Mouse (Mus musculus) left cerebral cortex, postnatal 36 days (tissue): ENCODE data around the gene Ahdc1. TPM values are rescaled to one million over a fixed set of nuclear protein-coding genes. Genes with fewer than 3 reads are reported as not detected.

Source experiments
- DNase-seq, 2 experiments: peaks; one replicate each; pipeline ENCODE4 v3.0.0; 2021 to 2022; ENCODE audit warnings: low spot score in 2 of 2, mixed read lengths in 1 of 2
- intact Hi-C: fragments of 180-260 bp; cut with DNase I; formaldehyde crosslinking; loops from one replicate; pipeline ENCODE4 v1.15.1; 2025
- total RNA-seq, 2 experiments: library from RNA; stranded (reverse); gene quantifications; 2 replicates each; pipeline ENCODE4 v1.2.3; 2021

The Ahdc1 gene
- total RNA-seq, 2 experiments from 2014 or later, result 91.3 to 110 TPM

GRCm38 (mm10) chr4:133047353-133048105 is 36.5 kb downstream of the Ahdc1 start:
- DNase-seq, result no peak
- intact Hi-C loops, result no loop called here

DNA sequence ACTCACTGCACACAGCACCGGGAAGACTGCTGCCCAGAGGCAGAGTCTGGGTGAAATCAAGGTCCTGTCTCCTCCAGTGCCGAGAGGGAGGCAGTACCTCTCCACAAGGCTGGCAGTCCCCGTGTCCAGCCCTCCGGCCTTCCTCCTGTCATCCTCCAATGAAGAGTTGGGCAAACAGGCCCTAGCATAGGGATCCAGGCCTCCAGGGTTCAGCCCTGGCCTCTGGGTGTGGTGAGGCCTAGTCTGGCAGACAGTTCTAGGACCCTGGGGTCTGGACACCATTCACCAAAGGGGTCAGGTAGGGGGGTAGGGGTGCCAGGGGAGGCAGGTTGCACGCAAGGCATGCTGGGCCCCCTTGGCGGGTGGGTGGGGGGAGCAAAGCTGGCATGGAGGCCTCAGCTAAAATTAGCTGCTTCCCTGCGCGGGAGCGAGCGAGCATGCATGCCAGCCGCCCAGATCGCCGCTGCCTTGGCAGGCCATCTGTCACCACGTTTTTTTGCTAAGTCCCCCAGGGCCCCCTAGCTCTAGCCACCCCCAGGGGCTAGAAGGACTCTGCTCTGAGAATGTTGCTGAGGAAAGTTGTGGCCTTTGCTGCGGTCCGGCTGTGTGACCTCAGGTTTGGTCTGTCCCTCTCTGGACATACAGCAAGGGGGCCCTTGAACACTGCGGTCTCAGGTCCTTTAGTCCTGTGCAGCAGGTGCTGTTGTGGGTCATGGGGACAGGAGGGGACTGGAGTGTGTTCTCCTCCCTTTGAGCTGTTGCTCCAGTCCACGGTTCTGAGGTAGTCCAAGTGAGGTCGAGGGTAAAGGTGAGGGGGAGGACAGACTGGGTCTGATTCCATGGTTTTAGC is 38.2 kb downstream of the Ahdc1 start:
- DNase-seq, result no peak
- intact Hi-C loops, result no loop called here

GRCm38 (mm10) chr4:133050196-133050836 is 39.3 kb downstream of the Ahdc1 start:
- intact Hi-C loops, result no loop called here
- no peak for DNase-seq

- intact Hi-C loops, result no loop called here
- DNase-seq, result no peak
Observed at GRCm38 (mm10) chr4:133050837-133051549, 39.9 kb downstream of the Ahdc1 start.

- no peak for DNase-seq
- intact Hi-C loops, result no loop called here
Observed at GRCm38 (mm10) chr4:133051550-133051865, 40.4 kb downstream of the Ahdc1 start.

DNA sequence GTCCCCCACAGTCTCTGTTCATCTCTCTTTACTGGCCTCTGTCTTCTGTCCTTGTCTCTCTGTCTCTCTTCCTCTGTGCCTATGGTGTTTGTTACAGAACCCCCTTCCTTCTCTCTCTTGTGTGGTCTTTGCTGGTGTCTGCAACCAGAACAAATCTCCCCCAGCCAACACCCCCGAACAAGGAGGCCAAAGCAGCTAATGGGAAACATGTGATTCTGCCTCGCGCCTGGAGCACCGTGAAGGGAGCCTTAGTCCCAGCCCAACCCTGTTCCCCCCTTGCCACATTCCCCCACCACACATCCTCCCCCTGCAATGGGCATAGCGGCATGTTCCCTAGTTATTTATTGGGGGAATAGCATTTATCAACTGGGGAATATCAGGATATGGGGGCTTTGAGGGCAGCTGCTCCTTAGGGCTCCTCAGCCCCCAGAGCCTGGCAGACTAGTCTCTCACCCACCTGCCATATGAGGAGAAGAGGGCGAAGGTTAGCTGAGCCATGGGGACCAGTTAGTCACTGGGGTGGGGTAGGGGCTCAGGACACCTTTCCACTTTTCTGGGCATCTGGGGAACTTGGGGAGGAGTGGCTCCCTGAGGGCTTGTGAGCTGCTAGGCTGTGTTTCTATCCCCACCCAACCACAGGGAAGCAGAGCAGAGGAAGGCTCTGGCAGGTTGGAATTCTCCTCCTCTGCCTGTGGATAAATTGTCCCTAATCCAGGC is 41.1 kb downstream of the Ahdc1 start:
- intact Hi-C loops, result no loop called here
- no peak for DNase-seq

- intact Hi-C loops, result no loop called here
- DNase-seq, result no peak
Observed at GRCm38 (mm10) chr4:133052995-133053572, 42.0 kb downstream of the Ahdc1 start.

DNA sequence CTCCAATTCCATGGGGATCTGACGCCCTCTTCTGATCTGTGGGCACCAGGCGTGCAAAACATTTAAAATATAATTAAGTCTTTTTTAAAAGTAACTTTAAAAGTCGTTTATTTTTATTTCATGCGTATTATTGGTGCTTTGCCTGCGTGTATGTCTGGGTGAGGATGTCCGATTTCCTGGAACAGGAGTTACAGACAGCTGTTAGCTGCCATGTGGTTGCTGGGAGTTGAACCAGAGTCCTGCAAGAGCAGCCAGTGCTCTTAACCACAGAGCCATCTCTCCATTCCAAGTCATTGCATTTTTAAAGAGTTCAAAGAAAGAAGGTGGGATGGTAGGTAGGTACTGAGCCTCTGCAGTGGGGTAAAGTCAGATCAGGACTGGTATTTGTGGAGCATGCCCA is 43.5 kb downstream of the Ahdc1 start:
- DNase-seq, result no peak
- intact Hi-C loops, result no loop called here

DNA sequence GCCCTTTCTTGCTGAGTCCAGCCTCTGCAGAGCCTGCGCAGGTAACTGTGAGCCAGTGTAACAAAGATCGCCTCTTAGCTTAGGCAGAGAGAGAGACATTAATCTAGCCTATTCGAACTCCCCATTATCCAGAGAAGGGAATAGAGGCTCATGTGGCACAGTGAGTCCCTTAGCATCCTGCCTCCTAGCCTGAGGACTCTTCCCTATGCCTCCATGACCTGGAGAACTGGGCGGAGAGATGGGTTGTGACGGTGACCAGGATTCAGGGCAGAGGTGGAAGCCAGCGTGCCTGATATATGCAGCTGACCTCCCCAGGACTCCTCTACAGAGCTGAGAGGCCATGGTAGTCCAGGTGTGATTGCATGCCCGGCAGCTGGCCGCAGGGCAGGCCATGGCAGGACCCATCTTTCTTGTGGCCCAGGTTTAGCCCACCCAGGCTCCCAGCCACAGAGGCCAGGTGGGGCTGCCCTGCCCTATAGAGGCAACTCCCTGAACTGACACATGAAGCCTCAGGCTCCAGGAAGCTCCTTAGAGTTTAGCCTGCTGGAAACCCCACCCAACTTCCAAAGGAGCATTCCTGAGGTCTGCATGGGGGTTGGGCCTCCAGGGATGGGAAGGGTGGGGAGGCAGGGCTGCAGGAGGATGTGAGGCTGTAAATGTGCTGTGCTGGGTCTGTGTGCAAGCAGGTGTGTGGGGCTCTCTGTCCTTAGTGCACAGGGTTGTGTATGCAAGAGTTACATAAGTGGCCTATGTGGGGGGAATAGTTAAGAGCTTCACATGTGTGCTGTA is 44.3 kb downstream of the Ahdc1 start:
- intact Hi-C loops, result no loop called here
- no peak for DNase-seq

DNA sequence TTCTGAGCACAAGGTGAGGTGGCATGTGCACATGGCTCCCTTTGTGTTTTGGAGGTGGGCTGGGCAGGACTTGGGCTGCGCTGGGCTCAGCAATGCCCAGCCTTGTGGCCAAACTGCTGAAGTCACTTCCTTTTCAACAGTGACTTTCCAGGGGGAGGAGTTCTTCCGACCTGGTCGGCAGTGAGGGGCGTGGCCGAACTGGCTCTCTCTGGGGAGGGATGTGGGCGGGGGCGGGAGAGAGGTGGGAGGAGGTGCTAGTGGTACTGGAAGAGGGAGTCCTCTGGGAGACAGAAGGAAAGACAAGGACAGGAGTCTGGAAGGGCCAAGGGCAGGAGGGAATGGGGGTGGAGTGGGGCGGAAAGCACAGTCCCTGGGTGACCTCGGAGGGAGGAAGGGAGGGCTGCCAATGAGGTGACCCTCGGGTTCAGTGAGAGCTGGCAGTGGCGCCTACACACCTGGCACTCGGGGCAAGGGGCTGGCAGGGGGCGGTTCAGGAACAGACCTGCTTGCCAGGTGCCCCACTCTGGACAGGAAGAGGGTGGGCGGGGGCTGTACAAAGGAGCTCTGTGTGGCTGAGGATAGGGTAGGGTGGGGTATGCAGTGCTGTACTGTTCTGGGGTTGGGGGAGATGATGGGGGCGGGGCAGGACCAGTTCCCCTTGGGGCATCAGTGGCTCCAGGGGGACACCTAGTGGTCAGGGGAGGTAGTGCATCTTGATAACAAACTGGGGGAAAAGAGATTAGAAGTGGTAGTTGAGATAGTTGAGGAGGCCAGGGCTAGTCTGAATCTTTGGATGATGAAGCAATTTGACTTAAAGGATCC is 45.2 kb downstream of the Ahdc1 start:
- intact Hi-C loops, result loop anchor here (2.0 kb wide), 1 partner anchor 43 kb away; no protein-coding TSS in a partner anchor
- DNase-seq, result peak in 1 of 2 experiments; percentile 70

- intact Hi-C loops, result loop anchor here (2.0 kb wide), 1 partner anchor 45 kb away; no protein-coding TSS in a partner anchor
- DNase-seq, result no peak
Observed at GRCm38 (mm10) chr4:133057389-133058122, 46.5 kb downstream of the Ahdc1 start.

DNA sequence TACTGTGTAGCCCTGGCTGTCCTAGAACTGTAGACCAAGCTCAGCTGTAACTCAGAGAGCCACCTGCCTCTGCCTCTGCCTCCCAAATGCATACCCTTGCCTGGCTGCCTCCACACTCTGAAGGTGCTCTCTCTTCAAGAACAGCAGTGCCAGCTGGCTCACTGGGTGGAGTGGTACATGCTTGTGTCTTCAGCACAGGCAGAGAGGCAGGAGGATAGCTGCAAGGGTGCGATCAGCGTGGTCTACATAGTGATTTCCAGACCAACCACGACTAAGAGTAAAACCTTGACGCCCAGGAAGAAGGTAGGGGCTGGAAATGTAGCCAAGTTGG is 47.0 kb downstream of the Ahdc1 start:
- intact Hi-C loops, result no loop called here
- DNase-seq, result no peak

DNA sequence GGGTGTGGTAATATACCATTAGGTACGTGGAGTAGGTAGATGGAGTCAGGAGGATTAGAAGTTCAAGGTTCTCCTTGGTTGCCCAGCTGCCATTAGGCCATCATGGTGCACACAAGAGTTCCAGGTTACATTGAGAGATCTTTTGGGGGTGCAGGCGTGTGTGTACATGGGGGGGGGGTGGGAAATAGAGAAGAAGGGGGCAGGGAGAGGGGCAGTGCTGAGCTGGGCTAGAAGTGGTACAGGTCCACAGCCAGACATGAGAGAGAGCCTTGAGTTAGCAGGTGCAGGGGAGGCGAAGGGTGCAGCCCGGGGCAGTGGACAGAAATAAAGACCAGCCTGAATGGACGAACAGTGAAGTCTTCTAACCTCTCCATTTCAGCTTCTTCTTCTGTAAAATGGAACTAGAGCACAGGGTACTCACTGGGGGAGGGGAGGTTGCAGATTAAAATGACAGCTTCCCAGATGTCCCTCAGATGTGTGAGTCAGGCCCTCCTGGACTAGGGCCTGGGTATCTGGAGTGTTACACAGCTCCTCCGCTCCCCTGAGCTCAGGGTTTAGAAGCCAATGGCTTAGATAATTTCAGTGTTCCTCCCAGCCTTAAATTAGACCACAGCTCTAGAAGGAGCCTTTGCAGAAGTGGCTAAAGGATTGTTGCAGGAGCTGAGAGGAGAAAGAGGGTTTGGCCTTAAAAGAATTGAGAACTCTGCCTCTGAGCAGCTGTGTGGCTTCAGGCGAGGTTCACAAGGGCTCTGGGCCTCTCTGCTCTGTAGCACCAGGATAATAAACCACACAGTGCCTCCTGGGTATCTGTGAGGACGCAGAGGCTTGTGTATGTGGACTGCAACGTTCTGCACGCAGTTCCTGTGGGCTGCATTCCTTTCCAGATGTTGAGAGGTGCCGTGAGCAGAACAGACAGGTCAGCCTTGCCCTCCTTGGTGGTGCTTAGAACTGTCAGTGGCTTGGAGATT is 47.7 kb downstream of the Ahdc1 start:
- no peak for DNase-seq
- intact Hi-C loops, result no loop called here

- intact Hi-C loops, result no loop called here
- no peak for DNase-seq
Observed at GRCm38 (mm10) chr4:133060702-133061101, 49.6 kb downstream of the Ahdc1 start.

DNA sequence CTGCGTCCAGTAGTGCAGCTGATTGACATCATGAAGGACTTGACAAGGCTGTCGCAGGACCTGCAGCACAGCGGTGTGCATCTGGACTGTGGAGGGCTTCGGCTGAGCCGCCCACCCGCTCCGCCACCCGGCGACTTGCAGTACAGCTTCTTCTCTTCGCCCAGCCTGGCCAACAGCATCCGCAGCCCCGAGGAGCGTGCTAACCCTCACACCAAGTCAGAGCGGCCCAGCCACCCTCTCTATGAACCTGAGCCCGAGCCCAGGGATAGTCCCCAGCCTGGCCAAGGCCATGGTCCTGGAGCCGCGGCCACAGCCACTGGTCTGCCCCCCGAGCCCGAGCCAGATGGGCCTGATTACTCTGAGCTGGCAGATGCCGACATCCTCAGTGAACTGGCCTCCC is 50.7 kb downstream of the Ahdc1 start:
- DNase-seq, result no peak

DNA sequence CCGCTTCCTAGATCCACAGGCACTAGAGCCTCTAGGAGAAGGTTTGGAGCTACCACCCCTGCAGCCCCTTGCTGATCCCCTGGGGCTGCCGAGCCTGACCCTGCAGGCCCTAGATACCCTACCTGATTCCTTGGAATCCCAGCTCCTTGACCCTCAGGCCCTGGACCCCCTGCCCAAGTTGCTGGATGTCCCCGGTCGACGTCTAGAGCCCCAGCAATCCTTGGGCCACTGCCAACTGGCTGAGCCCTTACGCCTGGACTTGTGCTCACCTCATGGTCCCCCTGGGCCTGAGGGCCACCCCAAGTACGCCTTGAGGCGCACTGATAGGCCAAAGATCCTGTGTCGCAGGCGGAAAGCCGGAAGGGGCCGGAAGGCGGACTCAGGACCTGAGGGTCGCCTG is 51.2 kb downstream of the Ahdc1 start:
- no peak for DNase-seq
- intact Hi-C loops, result no loop called here

More for the DNA sequence above, 50.7 kb downstream of the Ahdc1 start:
- intact Hi-C loops, result no loop called here
